Mouse (Mus musculus): ENCODE measurements around the gene Cpe. TPM values are rescaled to one million over a fixed set of nuclear protein-coding genes. Genes with fewer than 3 reads are reported as not detected.
A peak's percentile ranks its signal among the peaks of the same experiment; 100 is the strongest.

The Cpe gene
- total and polyA plus RNA-seq, 2 experiments from 2014 or later: 149 to 247 TPM

GRCm38 (mm10) chr8:64644108-64645005 is 48.5 kb downstream of the Cpe start:
- Histone ChIP-seq H3K9me3 (replicated peaks; ENCODE audit: control insufficient read depth, low read length) (no peaks in the 10 kb centered on the region), H3K27me3 (ENCODE audit: control insufficient read depth, insufficient read depth, low read length) (no peaks in the 10 kb centered on the region), H3K4me3 (ENCODE audit: low read depth, low read length) (no peak overlapping the region), H3K4me1 (ENCODE audit: control insufficient read depth, insufficient read depth) (peaks cover 12% of the 10 kb centered on the region; the same call in 1 of the 2 replicates), H3K27ac (ENCODE audit: low read depth) (no peak overlapping the region), H3K4me2 (ENCODE audit: low read depth, low read length) (no peak overlapping the region), H3K36me3 (replicated peaks; ENCODE audit: control insufficient read depth, insufficient read depth, low read length) (no peaks in the 10 kb centered on the region), H3K9ac (replicated peaks; ENCODE audit: low read depth, low read length) (no peak overlapping the region)
- ATAC-seq (ENCODE audit: insufficient read depth, low read depth): no peak
- TF ChIP-seq CTCF (IDR thresholded peaks at IDR 0.05; ENCODE audit: low read depth) (no peak), EP300 (IDR thresholded peaks at IDR 0.05; ENCODE audit: low read depth) (no peak)
- 81% methylated on average over 12 of the region's 12 CpGs for whole genome bisulfite sequencing
- DNase-seq (ENCODE audit: low spot score): no peak

GRCm38 (mm10) chr8:64643382-64643781 is 49.5 kb downstream of the Cpe start:
- Histone ChIP-seq H3K4me1 (ENCODE audit: control insufficient read depth, insufficient read depth) (peaks cover 12% of the 10 kb centered on the region; the same call in 1 of the 2 replicates), H3K27ac (ENCODE audit: low read depth) (0 out of 2 replicates have a peak overlapping the region, but pooled peaks have one; percentile 12), H3K27me3 (ENCODE audit: control insufficient read depth, insufficient read depth, low read length) (no peaks in the 10 kb centered on the region), H3K4me3 (ENCODE audit: low read depth, low read length) (no peak overlapping the region), H3K36me3 (replicated peaks; ENCODE audit: control insufficient read depth, insufficient read depth, low read length) (no peaks in the 10 kb centered on the region), H3K9ac (replicated peaks; ENCODE audit: low read depth, low read length) (no peak overlapping the region), H3K4me2 (ENCODE audit: low read depth, low read length) (no peak overlapping the region), H3K9me3 (replicated peaks; ENCODE audit: control insufficient read depth, low read length) (no peaks in the 10 kb centered on the region)
- 36% methylated on average over 4 of the region's 4 CpGs for WGBS
- TF ChIP-seq CTCF (IDR thresholded peaks at IDR 0.05; ENCODE audit: low read depth) (no peak), EP300 (IDR thresholded peaks at IDR 0.05; ENCODE audit: low read depth) (no peak)
- DNase-seq (ENCODE audit: low spot score): peak; percentile 43
- peak; percentile 62; the same call in 1 of the 2 replicates for ATAC-seq (ENCODE audit: insufficient read depth, low read depth)

GRCm38 (mm10) chr8:64642799-64643198 is 50.1 kb downstream of the Cpe start:
- ATAC-seq (ENCODE audit: insufficient read depth, low read depth) (no peak), DNase-seq (ENCODE audit: low spot score) (no peak)
- Histone ChIP-seq H3K9ac (replicated peaks; ENCODE audit: low read depth, low read length) (no peak overlapping the region), H3K4me2 (ENCODE audit: low read depth, low read length) (no peak overlapping the region), H3K4me1 (ENCODE audit: control insufficient read depth, insufficient read depth) (peaks cover 12% of the 10 kb centered on the region; the same call in 1 of the 2 replicates), H3K36me3 (replicated peaks; ENCODE audit: control insufficient read depth, insufficient read depth, low read length) (no peaks in the 10 kb centered on the region), H3K4me3 (ENCODE audit: low read depth, low read length) (no peak overlapping the region), H3K9me3 (replicated peaks; ENCODE audit: control insufficient read depth, low read length) (no peaks in the 10 kb centered on the region), H3K27me3 (ENCODE audit: control insufficient read depth, insufficient read depth, low read length) (no peaks in the 10 kb centered on the region), H3K27ac (ENCODE audit: low read depth) (no peak overlapping the region)
- WGBS: 91% methylated on average over 3 of the region's 3 CpGs
- TF ChIP-seq EP300 (IDR thresholded peaks at IDR 0.05; ENCODE audit: low read depth) (no peak), CTCF (IDR thresholded peaks at IDR 0.05; ENCODE audit: low read depth) (no peak)

- Histone ChIP-seq H3K4me3 (ENCODE audit: low read depth, low read length) (no peak overlapping the region), H3K27me3 (ENCODE audit: control insufficient read depth, insufficient read depth, low read length) (no peaks in the 10 kb centered on the region), H3K9ac (replicated peaks; ENCODE audit: low read depth, low read length) (no peak overlapping the region), H3K4me1 (ENCODE audit: control insufficient read depth, insufficient read depth) (peaks cover 12% of the 10 kb centered on the region; the same call in 1 of the 2 replicates), H3K9me3 (replicated peaks; ENCODE audit: control insufficient read depth, low read length) (no peaks in the 10 kb centered on the region), H3K4me2 (ENCODE audit: low read depth, low read length) (no peak overlapping the region), H3K27ac (ENCODE audit: low read depth) (no peak overlapping the region), H3K36me3 (replicated peaks; ENCODE audit: control insufficient read depth, insufficient read depth, low read length) (no peaks in the 10 kb centered on the region)
- no peak for TF ChIP-seq EP300 (IDR thresholded peaks at IDR 0.05; ENCODE audit: low read depth)
- TF ChIP-seq CTCF (IDR thresholded peaks at IDR 0.05; ENCODE audit: low read depth): no peak
- ATAC-seq (ENCODE audit: insufficient read depth, low read depth) (no peak), DNase-seq (ENCODE audit: low spot score) (no peak)
- WGBS: 71% methylated on average over 1 of the region's 1 CpGs
These were observed 52.3 kb downstream of the Cpe start for GRCm38 (mm10) chr8:64640599-64640998.

DNA sequence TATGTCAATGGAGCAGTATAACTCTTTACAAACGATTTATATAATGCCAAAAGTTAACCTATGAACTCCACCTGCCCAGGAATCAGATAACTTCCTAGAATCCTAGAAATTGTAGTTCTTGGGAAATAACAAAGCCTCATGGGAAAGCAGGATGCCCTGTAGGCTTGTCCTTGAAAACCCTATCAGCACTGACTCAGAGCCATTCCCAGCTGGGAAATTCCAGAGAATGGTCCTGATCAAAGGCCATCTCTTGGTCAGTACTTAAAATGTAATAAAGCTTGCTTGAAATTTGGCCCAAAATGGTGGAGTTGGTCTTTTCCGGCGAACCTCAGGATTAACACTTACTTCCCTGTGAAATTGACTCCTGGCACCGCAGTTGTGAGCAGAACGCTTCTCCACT is 53.2 kb downstream of the Cpe start:
- DNase-seq (ENCODE audit: low spot score): no peak
- Histone ChIP-seq H3K27me3 (ENCODE audit: control insufficient read depth, insufficient read depth, low read length) (no peaks in the 10 kb centered on the region), H3K4me3 (ENCODE audit: low read depth, low read length) (no peak overlapping the region), H3K9ac (replicated peaks; ENCODE audit: low read depth, low read length) (no peak overlapping the region), H3K4me1 (ENCODE audit: control insufficient read depth, insufficient read depth) (peaks cover 12% of the 10 kb centered on the region; the same call in 1 of the 2 replicates), H3K27ac (ENCODE audit: low read depth) (no peak overlapping the region), H3K4me2 (ENCODE audit: low read depth, low read length) (no peak overlapping the region), H3K36me3 (replicated peaks; ENCODE audit: control insufficient read depth, insufficient read depth, low read length) (no peaks in the 10 kb centered on the region), H3K9me3 (replicated peaks; ENCODE audit: control insufficient read depth, low read length) (no peaks in the 10 kb centered on the region)
- TF ChIP-seq EP300 (IDR thresholded peaks at IDR 0.05; ENCODE audit: low read depth): no peak
- TF ChIP-seq CTCF (IDR thresholded peaks at IDR 0.05; ENCODE audit: low read depth): no peak
- ATAC-seq (ENCODE audit: insufficient read depth, low read depth): no peak
- 89% methylated on average over 5 of the region's 5 CpGs for WGBS

Data from heart, postnatal 0 days (tissue).